Mouse (Mus musculus): ENCODE results near the gene Psip1. TPM values are rescaled to one million over a fixed set of nuclear protein-coding genes. Genes with fewer than 3 reads are reported as not detected.

Gene Psip1
- 337 and 351 TPM in 2 replicates for polyA plus RNA-seq (2012; rRNA removed)

DNA sequence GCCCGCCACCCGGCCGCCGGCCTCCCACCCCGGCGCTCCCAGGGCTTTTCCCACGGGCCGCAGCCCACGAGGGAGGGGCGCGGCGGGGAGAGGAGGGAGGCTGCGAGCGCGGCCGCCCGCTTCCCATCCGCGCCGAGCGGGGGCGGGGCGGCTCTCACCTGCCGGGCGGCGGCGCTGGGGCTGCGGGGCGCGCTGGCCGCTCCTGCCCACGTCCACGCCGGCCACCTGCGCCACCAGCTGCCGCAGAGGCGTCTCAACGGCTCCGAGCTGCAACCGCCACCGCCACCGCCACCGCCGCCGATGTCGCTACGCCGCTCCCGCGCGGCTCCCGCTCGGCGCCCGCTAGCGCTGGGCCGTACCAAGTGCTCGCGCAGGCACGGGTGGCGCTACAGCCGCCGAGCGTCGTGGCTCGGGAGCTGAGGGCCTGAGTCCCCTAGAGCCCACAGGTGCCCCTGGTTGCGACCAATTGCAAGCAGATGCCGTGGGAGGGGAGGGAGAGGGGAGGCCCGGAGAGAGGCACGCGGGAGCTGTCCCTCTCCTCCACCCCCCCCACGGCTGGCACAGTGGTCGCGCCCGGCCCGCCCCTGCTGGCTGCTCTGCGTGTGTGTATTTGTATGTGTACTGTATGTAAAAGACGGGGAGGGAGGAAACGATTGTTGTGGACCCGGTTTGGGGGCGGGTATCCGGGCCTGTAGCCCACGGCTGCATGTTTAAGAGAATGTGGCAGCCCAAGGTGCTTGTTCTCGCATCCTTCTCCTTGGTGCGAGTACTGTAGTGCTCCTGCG is at the start of gene Psip1:
Gene Psip1 (minus strand): TSS at position 343 of the 785 bp plus-strand sequence.

DNA sequence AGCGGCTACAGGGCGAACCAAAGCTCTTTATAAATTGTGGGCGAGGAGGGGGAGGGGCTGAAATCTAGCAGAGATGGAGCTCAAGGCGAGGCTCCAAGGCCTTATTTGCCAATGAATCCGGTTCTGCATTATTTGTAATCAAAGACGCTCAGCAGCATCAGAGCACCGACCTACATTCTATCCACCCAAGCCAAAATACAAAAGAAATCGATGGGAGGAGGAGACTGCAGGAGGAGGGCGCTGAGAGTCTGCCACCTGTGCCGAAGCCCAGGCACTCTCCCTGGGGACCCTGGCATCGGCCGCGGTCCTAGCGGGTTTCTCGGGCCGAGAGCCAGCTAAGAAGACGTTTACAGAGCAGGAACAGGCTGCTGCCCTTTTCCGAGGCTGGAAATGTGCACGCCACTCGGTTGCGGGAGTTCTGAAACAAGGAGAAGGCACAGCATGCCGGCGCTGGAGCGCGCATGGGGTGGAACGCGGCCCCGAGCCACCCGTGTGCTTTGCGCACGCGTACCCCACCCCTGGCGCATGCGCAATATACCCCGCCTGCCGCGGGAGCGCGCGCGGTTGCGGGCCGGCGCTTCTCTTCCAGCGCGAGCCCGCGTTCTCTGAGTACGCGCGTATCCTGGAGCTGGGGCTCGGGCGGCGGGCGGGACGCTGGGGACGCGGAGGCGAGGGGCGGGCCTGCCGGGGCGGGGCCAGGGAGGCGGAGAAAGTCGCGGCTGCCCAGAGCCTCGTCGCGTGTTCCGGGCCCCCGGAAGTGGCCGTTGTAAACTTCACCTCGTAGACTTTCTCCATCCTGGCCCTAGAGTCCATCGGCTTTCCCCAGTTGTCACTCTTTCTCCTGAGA is 38.8 kb upstream of the Psip1 start, which contains the start of gene Ccdc171:
Gene Ccdc171 (plus strand): TSS at position 703 of the 847 bp plus-strand sequence.

GRCm38 (mm10) chr4:83417160-83417819 is 69.0 kb downstream of the Psip1 start, which contains the start of gene Snapc3:
TSS of gene Snapc3 (plus strand) at chr4:83417724.

Other genes starting within 250 kb of the Psip1 start
- 6.7 and 7.1 TPM in 2 replicates for gene Ttc39b, start 162.2 kb downstream of the Psip1 start, polyA plus RNA-seq (2012; rRNA removed)
- gene Snapc3, start 68.7 kb downstream of the Psip1 start, polyA plus RNA-seq (2012; rRNA removed): 57.9 and 58.4 TPM in 2 replicates
- gene Ccdc171, start 39.1 kb upstream of the Psip1 start, polyA plus RNA-seq (2012; rRNA removed): 6.4 and 6.9 TPM in 2 replicates